Mouse (Mus musculus): Measurements from ENCODE around the gene Gm17660. TPM values are rescaled to one million over a fixed set of nuclear protein-coding genes. Genes with fewer than 3 reads are reported as not detected.

The Gm17660 gene
- not detected for polyA plus RNA-seq (2017; shearing (Covaris generic))

GRCm38 (mm10) chr5:104077508-104077907 is at the start of gene Gm17660:
Gene Gm17660 (minus strand): TSS chr5:104077608.

GRCm38 (mm10) chr5:104113491-104114172 is 36.2 kb upstream of the Gm17660 start, which contains the start of gene Sparcl1:
Gene Sparcl1 (minus strand): TSS chr5:104113733.

GRCm38 (mm10) chr5:104046256-104047199 is 30.9 kb downstream of the Gm17660 start, which contains the start of gene Nudt9:
Gene Nudt9 (plus strand): TSS chr5:104046306.

GRCm38 (mm10) chr5:104021597-104022378 is 55.6 kb downstream of the Gm17660 start, which contains the start of gene Hsd17b11:
Gene Hsd17b11 (minus strand): TSS chr5:104021919.

Other genes starting within 250 kb of the Gm17660 start
- gene Klhl8, start 166.3 kb downstream of the Gm17660 start, polyA plus RNA-seq (2017; shearing (Covaris generic)): 6.0 TPM
- gene Hsd17b13, start 100.2 kb downstream of the Gm17660 start, polyA plus RNA-seq (2017; shearing (Covaris generic)): not detected
- 1.7 TPM for gene Hsd17b11, start 55.7 kb downstream of the Gm17660 start, polyA plus RNA-seq (2017; shearing (Covaris generic))
- gene Nudt9, start 31.3 kb downstream of the Gm17660 start, polyA plus RNA-seq (2017; shearing (Covaris generic)): 55.3 TPM
- gene Sparcl1, start 36.1 kb upstream of the Gm17660 start, polyA plus RNA-seq (2017; shearing (Covaris generic)): not detected
- not detected for gene Dspp, start 93.1 kb upstream of the Gm17660 start, polyA plus RNA-seq (2017; shearing (Covaris generic))
- not detected for gene Dmp1, start 125.0 kb upstream of the Gm17660 start, polyA plus RNA-seq (2017; shearing (Covaris generic))
- gene Ibsp, start 221.6 kb upstream of the Gm17660 start, polyA plus RNA-seq (2017; shearing (Covaris generic)): not detected
- gene Mepe, start 247.7 kb upstream of the Gm17660 start, polyA plus RNA-seq (2017; shearing (Covaris generic)): not detected